Mouse (Mus musculus): Measurements from ENCODE around the gene Sytl2.

Sytl2 gene

GRCm38 (mm10) chr7:90370071-90370851 is 68.2 kb downstream of the Sytl2 start:
- no peak for DNase-seq (ENCODE audit: low spot score)

GRCm38 (mm10) chr7:90372804-90373203 is 70.8 kb downstream of the Sytl2 start:
- no peak for DNase-seq (ENCODE audit: low spot score)

- no peak for DNase-seq (ENCODE audit: low spot score)
Observed at GRCm38 (mm10) chr7:90384411-90384810, 82.4 kb downstream of the Sytl2 start.

GRCm38 (mm10) chr7:90386885-90387459 is 84.9 kb downstream of the Sytl2 start:
- DNase-seq (ENCODE audit: low spot score), result no peak

GRCm38 (mm10) chr7:90389765-90390164 is 87.7 kb downstream of the Sytl2 start:
- no peak for DNase-seq (ENCODE audit: low spot score)

- no peak for DNase-seq (ENCODE audit: low spot score)
Observed at GRCm38 (mm10) chr7:90395073-90395472, 93.0 kb downstream of the Sytl2 start.

GRCm38 (mm10) chr7:90395928-90396327 is 93.9 kb downstream of the Sytl2 start:
- no peak for DNase-seq (ENCODE audit: low spot score)

- no peak for DNase-seq (ENCODE audit: low spot score)
Observed at GRCm38 (mm10) chr7:90409934-90410333, 107.9 kb downstream of the Sytl2 start.

- peak; percentile 53 for DNase-seq (ENCODE audit: low spot score)
Observed at GRCm38 (mm10) chr7:90426020-90427001, 124.3 kb downstream of the Sytl2 start, which contains the start of gene Ccdc89. Ccdc89 (plus strand) TSS chr7:90426577.

GRCm38 (mm10) chr7:90427006-90427405 is 125.0 kb downstream of the Sytl2 start:
- no peak for DNase-seq (ENCODE audit: low spot score)

- no peak for DNase-seq (ENCODE audit: low spot score)
Observed at GRCm38 (mm10) chr7:90432221-90432620, 130.2 kb downstream of the Sytl2 start.

GRCm38 (mm10) chr7:90440044-90440443 is 138.0 kb downstream of the Sytl2 start:
- no peak for DNase-seq (ENCODE audit: low spot score)

- DNase-seq (ENCODE audit: low spot score), result no peak
Observed at GRCm38 (mm10) chr7:90442070-90442469, 140.0 kb downstream of the Sytl2 start.

GRCm38 (mm10) chr7:90442518-90443080 is 140.5 kb downstream of the Sytl2 start, which contains the start of gene Crebzf:
Crebzf (plus strand) TSS chr7:90442729.
- peak; percentile 92 for DNase-seq (ENCODE audit: low spot score)

GRCm38 (mm10) chr7:90443101-90444091 is 141.3 kb downstream of the Sytl2 start:
- no peak for DNase-seq (ENCODE audit: low spot score)

GRCm38 (mm10) chr7:90444206-90444605 is 142.2 kb downstream of the Sytl2 start:
- no peak for DNase-seq (ENCODE audit: low spot score)

- DNase-seq (ENCODE audit: low spot score), result no peak
Observed at GRCm38 (mm10) chr7:90456149-90456844, 154.2 kb downstream of the Sytl2 start.

- DNase-seq (ENCODE audit: low spot score), result peak; percentile 54
Observed at GRCm38 (mm10) chr7:90456845-90457468, 154.9 kb downstream of the Sytl2 start, which contains the start of gene Tmem126a. Tmem126a (minus strand) TSS chr7:90457229.

GRCm38 (mm10) chr7:90457517-90457916 is 155.5 kb downstream of the Sytl2 start:
- DNase-seq (ENCODE audit: low spot score), result no peak

Measured in layer of hippocampus, adult 9-10 months (tissue).